Comparison of ENCODE assay signal across 8 mouse cellular contexts in genomic region chr6:54972111-54972928, GRCm38 (mm10). TPM values are rescaled to one million over a fixed set of nuclear protein-coding genes. Genes with fewer than 3 reads are reported as not detected.
DNase-seq lines count a peak whose midpoint lies in the region; ATAC-seq lines count a peak whose summit lies in the region.

Gene Nod1, minus strand, starts transcription at chr6:54972612.

- H3K4me3 ChIP-seq in intestine, embryonic 14.5 days (ENCODE audit: low read depth, low read length), result peak within 1 kb of the TSS; percentile 61

- H3K9ac ChIP-seq in intestine, embryonic 14.5 days (ENCODE audit: low read length), result peak within 1 kb of the TSS; percentile 47

- H3K27ac ChIP-seq in intestine, embryonic 14.5 days (ENCODE audit: low read depth), result peak within 1 kb of the TSS; percentile 2; the same call in 1 of the 2 replicates

- H3K27me3 ChIP-seq in intestine, embryonic 14.5 days (replicated peaks; ENCODE audit: control insufficient read depth, insufficient read depth, low read length), result 0 out of 2 replicates have a peak, but pooled peaks cover 4% of the 10 kb centered on the region

- H3K36me3 ChIP-seq in intestine, embryonic 14.5 days (ENCODE audit: control insufficient read depth, insufficient read depth, low read length), result no peaks in the 10 kb centered on the region

- 0 out of 2 replicates have a peak, but pooled peaks cover 6% of the 10 kb centered on the region for H3K4me1 ChIP-seq in intestine, embryonic 14.5 days (replicated peaks; ENCODE audit: control insufficient read depth, insufficient read depth, low read length)

- WGBS in intestine, embryonic 14.5 days, result 1% methylated on average over 49 of the region's 53 CpGs

- peak; percentile 58 for DNase-seq in ZHBTc4 (ENCODE audit: low read depth, low spot score)
- peak; percentile 76 for DNase-seq in embryo, embryonic 11 days
- DNase-seq in gastrocnemius, postnatal 36 days, result peak; percentile 79 to 83
- DNase-seq in intestine, embryonic 14.5 days (ENCODE audit: low spot score), result peak; percentile 88
- peak; percentile 25 to 44 for DNase-seq in left cerebral cortex, postnatal 14 days (ENCODE audit: low spot score in 2 of 2)
- peak; percentile 40 for DNase-seq in right cerebral cortex, postnatal 14 days
- peak; percentile 67 for DNase-seq in urinary bladder, postnatal 25 days (ENCODE audit: low spot score)

- intact Hi-C loops in gastrocnemius, postnatal 36 days (cut with DNase I), result no loop called here
- intact Hi-C loops in left cerebral cortex, postnatal 14 days (cut with DNase I), result loop anchor here (5.0 kb wide), 1 partner anchor 265 kb away; no protein-coding TSS in a partner anchor

- no peaks in the 10 kb centered on the region for H3K9me3 ChIP-seq in intestine, embryonic 14.5 days (ENCODE audit: control insufficient read depth, low read length)

- peak; percentile 72 for ATAC-seq in intestine, embryonic 14.5 days (replicated peaks; ENCODE audit: low FRiP score, low TSS enrichment, low read depth)
- ATAC-seq in megakaryocyte progenitor cell, adult 5-6 weeks (replicated peaks; ENCODE audit: poor library complexity), result peak; percentile 89

- H3K4me2 ChIP-seq in intestine, embryonic 14.5 days (ENCODE audit: low read length), result peak within 1 kb of the TSS; percentile 83

RNA-seq across cellular contexts. Expression of gene Nod1, which starts in this region (rescaled TPM):
- 1 to 10 TPM; 6.1 to 8.2 TPM for total RNA-seq in gastrocnemius, postnatal 36 days (2021)
- 5.6 and 6.7 TPM in 2 replicates for polyA plus RNA-seq in intestine, embryonic 14.5 days (2014; fragmentation: Nextera tagmentation; extraction: Ambion mirVana)
- 1 to 10 TPM; 3.0 to 3.2 TPM for total RNA-seq in left cerebral cortex, postnatal 14 days (2021)
- total RNA-seq in megakaryocyte progenitor cell, adult 5-6 weeks (2015), result 6.2 TPM in 2 replicates
- 4.6 and 5.2 TPM in 2 replicates for total RNA-seq in megakaryocyte progenitor cell, adult 5-6 weeks (2017)

Comparison
In these comparisons a context has a peak if more than half of its experiments do, and no peak if none do; other contexts are left out.
1. Peak in every context shown above with its lines: DNase-seq, ATAC-seq, H3K4me3 ChIP-seq and H3K27ac ChIP-seq.
2. DNase-seq: peak in every context shown above with its lines; median percentile 88 in intestine, embryonic 14.5 days; 81 in gastrocnemius, postnatal 36 days; 76 in embryo, embryonic 11 days; 67 in urinary bladder, postnatal 25 days; 58 in ZHBTc4; 40 in right cerebral cortex, postnatal 14 days; 34 in left cerebral cortex, postnatal 14 days.